Mouse (Mus musculus): ENCODE measurements around the gene Usp2.
A peak's percentile ranks its signal among the peaks of the same experiment; 100 is the strongest.

The Usp2 gene

DNA sequence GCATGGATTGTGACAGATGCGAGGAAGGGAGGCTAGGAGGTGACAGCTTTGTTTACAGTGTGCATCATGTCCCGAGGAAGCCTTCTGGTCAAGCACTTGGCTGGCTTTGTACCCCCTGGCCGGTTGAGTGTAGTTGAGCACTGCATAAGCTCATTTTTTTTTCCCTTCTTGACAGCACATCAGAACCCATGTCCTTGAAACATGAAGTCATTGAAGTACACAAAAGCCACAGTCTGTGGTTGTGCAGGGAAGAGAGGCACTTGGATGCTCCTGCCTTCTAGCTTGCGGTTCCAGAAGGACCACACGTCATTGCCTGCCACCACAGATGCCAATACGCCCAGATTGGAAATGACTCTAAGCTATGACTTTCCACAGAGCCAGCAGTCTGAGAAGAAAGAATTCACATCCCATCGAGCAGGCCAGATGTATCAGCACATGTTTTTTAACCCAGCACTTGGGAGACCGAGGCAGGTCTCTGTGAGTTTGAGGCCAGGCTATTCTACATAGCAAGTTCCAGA, 53.2 kb downstream of the Usp2 start:
- no peak for DNase-seq (ENCODE audit: low read depth, low spot score)

- DNase-seq (ENCODE audit: low read depth, low spot score): no peak
Measured at GRCm38 (mm10) chr9:44124317-44124716, 57.5 kb downstream of the Usp2 start.

DNA sequence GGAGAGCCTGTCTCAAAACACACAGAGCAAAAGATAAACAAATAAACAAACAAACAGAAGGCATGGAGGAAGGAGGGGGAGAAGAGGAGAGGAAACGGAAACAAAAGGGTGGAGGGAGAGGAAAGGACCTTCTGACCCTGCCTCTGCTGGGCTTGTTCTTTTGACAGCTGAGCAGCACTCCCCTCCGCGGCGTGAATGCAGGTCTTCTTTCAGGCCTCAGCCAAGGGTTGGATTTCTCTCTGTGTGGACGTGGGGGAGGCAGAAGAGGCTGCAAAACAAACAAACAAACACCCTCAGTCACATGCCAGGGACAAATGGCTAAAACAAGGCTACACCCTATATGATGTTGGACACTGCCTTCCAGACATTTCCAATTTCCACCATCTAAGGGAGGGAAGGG, 58.2 kb downstream of the Usp2 start:
- no peak for DNase-seq (ENCODE audit: low read depth, low spot score)

- peak; percentile 91 for DNase-seq (ENCODE audit: low read depth, low spot score)
Measured at GRCm38 (mm10) chr9:44125546-44126428, 59.0 kb downstream of the Usp2 start.

GRCm38 (mm10) chr9:44126746-44127145, 59.9 kb downstream of the Usp2 start:
- DNase-seq (ENCODE audit: low read depth, low spot score): no peak

GRCm38 (mm10) chr9:44127351-44127801, 60.6 kb downstream of the Usp2 start:
- no peak for DNase-seq (ENCODE audit: low read depth, low spot score)

- no peak for DNase-seq (ENCODE audit: low read depth, low spot score)
Measured at GRCm38 (mm10) chr9:44129633-44130032, 62.8 kb downstream of the Usp2 start.

DNA sequence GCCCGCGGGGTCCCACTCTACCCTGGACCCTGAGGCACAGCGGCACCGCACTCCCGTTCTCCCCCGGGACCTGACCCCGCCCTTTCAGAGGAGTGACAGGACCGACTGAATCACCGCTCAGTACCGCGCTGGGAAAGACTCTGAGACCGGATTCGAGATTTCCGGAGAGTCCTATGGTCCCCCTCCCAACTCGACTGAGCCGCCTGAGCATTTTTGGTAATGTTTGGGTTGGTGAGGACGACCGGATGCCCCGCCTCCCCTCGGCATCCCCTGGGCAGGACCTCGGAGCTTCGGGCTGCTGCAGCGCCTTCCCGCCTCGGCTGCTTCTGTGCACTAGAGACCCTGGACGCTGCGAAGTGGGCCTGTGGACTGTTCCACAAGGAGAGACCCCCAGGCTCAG, 63.2 kb downstream of the Usp2 start:
- DNase-seq (ENCODE audit: low read depth, low spot score): peak; percentile 75

DNA sequence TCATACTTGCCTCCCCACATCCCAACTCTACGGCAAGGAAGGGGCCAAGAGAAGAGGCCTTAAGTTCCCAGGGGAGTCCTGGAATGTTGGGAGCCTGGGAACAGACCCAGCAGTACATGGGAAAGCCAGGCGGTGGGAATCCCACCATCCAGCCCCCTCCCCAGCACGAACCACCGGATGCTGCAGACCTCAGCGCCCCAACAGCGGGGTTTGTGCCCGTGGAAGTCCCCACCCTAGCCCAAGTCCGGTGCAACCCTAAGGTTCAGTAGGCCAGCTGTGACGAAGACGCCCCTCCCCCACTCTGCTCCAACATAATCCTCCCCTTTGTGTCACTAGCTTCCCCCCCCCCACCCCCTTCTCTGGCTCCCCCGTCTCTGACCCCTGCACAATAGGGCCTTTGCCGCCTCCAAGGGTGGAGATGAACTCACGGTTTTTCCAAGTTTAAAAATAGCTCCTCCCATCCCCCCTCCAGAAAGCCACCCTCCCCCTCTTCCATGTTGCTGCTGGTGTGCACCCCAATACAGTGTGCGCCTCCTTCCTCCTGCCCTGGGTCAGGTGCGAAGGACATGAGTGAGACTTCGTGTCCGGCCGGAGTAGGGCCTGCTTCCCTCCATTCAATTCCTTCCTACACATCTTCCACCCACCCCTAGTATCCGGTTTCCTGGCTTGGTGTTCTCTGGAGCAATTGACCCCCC, 63.9 kb downstream of the Usp2 start:
- DNase-seq (ENCODE audit: low read depth, low spot score): peak; percentile 66

DNA sequence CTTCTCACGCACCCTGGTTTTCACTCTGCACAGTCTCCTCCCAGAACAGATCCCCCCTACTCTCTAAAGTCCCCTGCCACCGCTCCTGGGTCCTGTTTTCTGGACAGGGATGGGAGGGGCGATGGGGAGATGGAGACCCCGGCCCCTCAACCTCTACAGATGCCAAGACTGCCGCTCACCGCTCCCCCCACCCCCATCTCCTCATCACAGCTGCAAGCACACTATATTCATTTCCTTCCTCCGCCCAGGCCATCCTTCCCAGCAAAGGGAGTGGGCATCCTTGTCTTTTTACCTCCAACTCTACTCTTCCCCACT, 64.4 kb downstream of the Usp2 start:
- DNase-seq (ENCODE audit: low read depth, low spot score): no peak

- no peak for DNase-seq (ENCODE audit: low read depth, low spot score)
Measured at GRCm38 (mm10) chr9:44132200-44132599, 65.4 kb downstream of the Usp2 start.

DNA sequence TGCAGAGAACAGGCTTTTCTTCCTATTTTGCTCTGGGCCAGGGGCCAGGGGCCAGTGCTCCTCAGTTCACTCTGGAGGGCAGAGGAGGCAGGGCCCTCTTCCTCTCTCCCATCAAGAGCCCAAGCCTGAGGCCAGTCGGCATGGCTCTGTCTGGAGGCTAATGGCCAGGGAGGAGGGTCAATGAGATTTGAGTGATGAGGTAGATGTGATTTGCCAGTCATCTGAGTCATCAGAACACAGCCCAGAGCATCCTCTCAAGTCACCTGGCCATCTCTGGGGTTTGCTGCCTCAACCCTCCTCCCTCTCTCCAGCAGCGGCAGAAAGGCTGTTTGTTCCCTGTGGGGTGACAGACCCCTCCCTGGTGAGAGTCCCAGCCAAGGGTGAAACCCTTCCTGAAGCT, 66.5 kb downstream of the Usp2 start:
- DNase-seq (ENCODE audit: low read depth, low spot score): no peak

GRCm38 (mm10) chr9:44134101-44134850, 67.5 kb downstream of the Usp2 start, which contains the start of gene Mcam:
Mcam (plus strand) TSS chr9:44134469.
- peak; percentile 54 for DNase-seq (ENCODE audit: low read depth, low spot score)

DNA sequence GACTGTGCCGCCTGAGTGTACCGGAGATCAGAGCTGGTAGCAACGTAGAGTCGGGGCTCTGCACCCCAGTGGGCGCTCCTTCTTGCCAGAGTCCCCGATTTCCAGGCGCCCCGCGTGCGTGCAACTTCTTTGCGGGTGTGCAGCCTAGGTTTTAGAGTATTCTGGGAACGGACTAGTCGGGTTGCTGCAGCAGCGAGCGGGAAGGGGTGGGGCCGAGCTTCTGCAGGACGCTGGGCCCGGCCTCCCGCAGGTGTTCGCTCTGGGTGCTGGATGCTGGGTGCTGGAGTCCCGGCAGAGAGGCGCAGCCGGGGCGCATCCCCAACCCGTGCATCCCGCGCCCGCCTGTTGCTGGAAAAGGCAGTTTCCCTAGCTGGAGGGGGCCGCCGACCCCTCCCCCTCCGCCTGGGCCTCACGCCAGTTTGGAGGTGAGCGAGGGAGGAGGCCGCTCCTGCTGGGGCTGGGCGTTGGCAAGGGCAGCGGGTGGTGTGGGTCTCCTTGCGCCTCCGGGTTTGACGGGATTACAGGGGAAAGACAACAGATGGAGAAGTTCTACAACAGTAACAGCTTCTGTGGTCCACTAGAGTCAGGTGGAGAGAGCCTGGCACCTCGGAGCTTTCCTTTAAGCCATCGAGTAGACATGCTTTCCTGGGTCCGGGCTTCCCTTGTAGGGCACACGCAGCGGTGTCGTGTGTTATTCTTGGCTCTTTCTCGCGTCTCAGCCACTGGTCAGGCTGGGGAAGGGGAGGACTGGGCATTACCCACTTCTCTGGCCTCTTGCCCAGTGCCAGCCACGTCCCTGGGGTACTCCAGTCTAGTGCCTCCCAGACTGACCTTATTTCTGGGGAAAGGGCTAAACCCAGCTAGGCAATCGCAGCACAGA, 68.3 kb downstream of the Usp2 start:
- no peak for DNase-seq (ENCODE audit: low read depth, low spot score)

DNA sequence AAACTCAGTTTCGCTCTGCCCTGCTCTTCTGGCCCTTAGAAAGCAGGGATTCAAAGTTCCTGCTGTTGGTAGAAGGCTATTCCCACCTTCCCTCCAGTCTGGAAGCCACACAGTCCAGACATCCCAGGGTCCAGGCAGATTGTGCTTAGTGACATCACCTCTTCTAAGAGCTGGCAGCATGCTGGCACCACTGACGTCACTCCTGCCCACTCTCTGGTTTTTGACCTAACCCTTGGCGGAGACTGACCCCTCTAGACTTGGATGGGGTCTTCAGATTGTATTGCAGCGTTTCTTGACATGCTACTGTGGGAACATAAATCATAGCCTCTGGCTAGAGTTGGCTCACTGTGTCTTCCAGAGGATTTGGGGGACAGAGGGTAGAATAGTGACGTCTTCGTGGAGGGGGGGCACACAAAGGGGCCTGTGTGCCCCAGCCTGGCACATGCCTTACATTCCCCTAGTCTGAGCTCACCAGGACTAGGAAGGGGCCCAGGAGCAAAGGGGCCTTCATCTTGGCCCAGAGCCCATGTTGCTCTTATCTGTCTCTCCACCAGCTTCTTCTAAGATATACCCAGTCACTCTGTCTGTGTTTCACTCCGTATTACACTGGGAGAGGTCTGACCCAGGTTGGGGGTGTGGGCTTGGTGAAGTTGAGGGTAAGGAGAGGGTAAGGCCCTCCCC, 69.0 kb downstream of the Usp2 start:
- DNase-seq (ENCODE audit: low read depth, low spot score): no peak

- no peak for DNase-seq (ENCODE audit: low read depth, low spot score)
Measured at GRCm38 (mm10) chr9:44137846-44138245, 71.0 kb downstream of the Usp2 start.

- no peak for DNase-seq (ENCODE audit: low read depth, low spot score)
Measured at GRCm38 (mm10) chr9:44141951-44142350, 75.1 kb downstream of the Usp2 start.

GRCm38 (mm10) chr9:44143421-44143820, 76.6 kb downstream of the Usp2 start:
- DNase-seq (ENCODE audit: low read depth, low spot score): no peak

GRCm38 (mm10) chr9:44144023-44144717, 77.3 kb downstream of the Usp2 start:
- DNase-seq (ENCODE audit: low read depth, low spot score): no peak

DNA sequence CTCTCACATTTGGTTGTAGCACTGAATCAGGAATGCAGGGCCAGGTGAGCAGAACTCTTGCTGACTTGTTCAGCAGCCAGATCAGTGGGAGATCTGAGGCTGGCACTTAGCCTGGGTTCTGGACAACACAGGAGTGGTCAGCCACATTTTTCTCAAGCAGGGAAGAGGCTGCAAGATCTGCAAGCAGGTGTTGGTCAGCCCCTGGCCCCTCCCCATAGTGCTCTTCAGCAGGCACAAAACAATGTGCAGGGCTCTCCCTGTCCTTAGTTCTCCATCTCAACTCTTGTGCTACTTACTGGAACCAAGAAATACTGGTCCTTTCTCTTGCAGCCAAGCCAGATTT, 77.9 kb downstream of the Usp2 start:
- no peak for DNase-seq (ENCODE audit: low read depth, low spot score)

Data from mesoderm, embryonic 11.5 days (tissue).